Mouse (Mus musculus) urinary bladder, postnatal 10 days (tissue): ENCODE measurements around the gene Rflna.

Experiments used
- DNase-seq: peaks from one replicate; pipeline ENCODE4 v3.0.0; 2022; ENCODE audit warnings: low spot score

The Rflna gene

GRCm38 (mm10) chr5:125052603-125053488 lies 49.8 kb downstream of the Rflna start:
- DNase-seq, result no peak

DNA sequence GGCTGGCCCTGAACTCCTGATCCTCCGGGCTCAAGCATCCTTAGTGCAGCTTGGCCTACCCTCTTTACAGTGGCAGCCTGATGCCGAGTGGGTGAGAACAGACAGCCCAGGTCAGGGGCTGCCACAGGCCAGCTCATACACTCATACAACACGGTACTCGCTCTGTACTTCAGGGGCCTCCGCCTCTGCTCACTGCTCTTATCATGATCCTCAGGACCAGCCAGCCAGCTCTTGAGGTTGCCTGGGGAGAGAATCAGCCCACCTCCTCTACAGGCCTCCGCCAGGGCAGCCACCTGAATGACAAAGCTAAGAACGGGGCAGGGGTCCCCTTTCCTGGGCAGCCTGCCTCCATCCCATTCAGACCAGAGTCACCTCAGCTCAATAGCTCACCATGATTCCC lies 50.6 kb downstream of the Rflna start:
- DNase-seq, result no peak

- DNase-seq, result no peak
Observed at GRCm38 (mm10) chr5:125055901-125056300, 52.9 kb downstream of the Rflna start.

- DNase-seq, result no peak
Observed at GRCm38 (mm10) chr5:125056331-125056695, 53.3 kb downstream of the Rflna start.

DNA sequence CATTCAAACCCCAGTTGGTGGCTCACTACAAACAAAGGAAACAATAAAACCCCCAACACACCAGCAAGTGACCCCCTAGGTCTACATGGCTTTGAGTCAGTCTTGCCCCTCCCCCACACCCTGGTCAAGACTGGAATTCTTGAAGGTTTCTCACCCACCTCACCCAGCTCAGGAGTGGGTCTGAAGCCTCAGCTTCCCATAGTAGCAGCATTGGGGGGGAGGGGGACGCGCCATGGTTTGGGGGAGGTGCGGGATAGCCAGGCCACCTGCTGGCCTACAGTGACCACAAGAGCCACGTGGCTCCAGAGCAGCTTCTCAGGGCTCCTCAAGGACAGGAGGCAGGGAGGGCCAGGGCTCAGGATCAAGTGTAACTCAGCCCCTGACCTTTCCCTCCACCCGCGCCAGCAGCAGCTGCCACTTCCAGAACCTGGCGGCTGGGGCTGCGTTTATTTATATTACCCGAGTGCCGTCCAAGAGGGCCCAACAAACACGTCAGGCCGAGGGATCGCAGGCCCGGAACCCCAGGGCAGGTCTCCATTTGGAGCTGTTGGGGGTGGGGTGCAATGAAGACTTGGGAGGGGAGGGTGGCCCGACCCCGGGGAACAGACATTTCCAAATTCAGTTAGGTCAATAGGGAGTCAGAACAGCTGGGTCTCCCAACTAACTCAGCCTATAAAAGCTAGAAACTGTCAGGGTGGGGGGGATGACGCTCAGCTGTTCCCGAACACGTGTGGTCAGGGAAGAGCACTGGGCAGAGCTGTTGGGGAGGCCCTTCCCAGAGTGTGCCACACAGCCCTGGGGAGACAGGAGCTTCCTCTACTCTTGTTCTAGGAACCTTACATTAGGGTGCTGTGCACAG lies 53.9 kb downstream of the Rflna start:
- no peak for DNase-seq

DNA sequence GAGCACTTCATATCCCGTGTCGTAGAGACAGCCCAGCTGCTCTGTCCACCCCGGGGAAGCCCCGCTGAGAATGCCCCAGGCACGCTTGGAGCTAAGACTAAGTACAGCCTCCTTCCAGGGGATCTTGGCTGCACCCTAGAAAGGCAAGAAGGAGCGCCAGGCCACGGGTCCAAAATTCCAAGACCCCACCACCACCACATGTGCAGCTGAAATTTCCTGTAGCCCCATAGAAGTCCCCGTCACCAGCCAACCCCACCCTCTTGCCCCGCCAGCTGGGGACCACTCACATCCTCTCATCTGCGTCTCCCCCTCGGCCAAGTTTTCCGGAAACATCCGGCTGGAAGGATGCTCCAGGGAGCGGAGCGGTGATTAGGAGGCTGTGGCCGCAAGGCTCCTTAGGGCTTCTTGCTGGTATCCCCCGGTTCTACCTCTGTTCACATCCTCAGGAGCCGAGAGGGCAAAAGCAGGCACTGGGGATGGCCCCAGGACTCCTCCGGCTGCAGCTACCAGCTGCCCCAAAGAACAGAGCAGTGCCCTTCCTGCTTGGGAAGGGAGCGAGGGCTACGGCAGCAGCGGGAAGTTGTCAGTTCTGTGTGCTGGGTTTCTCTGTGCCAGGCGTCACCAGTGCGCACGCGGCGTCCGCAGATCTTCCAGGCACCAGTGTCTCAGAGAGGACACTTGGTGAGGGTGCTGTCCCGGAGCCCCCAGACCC lies 54.7 kb downstream of the Rflna start:
- no peak for DNase-seq

- DNase-seq, result no peak
Observed at GRCm38 (mm10) chr5:125058267-125058668, 55.2 kb downstream of the Rflna start.
